Mouse (Mus musculus): ENCODE results near the gene Gng13.
A peak's percentile ranks its signal among the peaks of the same experiment; 100 is the strongest.

Gene Gng13

GRCm38 (mm10) chr17:25716711-25717637 is at the start of gene Gng13:
TSS of gene Gng13 (plus strand) at chr17:25717171.
- no peak for DNase-seq

GRCm38 (mm10) chr17:25668481-25669055 is 48.4 kb upstream of the Gng13 start:
- peak; percentile 65 to 71 for DNase-seq

GRCm38 (mm10) chr17:25672982-25673381 is 44.0 kb upstream of the Gng13 start:
- peak in 1 of 2 experiments; percentile 48 for DNase-seq

- DNase-seq, result no peak
Measured at GRCm38 (mm10) chr17:25677969-25678368, 39.0 kb upstream of the Gng13 start.

- no peak for DNase-seq
Measured at GRCm38 (mm10) chr17:25679818-25680217, 37.2 kb upstream of the Gng13 start.

GRCm38 (mm10) chr17:25681636-25682035 is 35.3 kb upstream of the Gng13 start:
- no peak for DNase-seq

GRCm38 (mm10) chr17:25686323-25686722 is 30.6 kb upstream of the Gng13 start:
- DNase-seq, result peak; percentile 50 to 51

- DNase-seq, result no peak
Measured at GRCm38 (mm10) chr17:25688922-25689321, 28.0 kb upstream of the Gng13 start.

GRCm38 (mm10) chr17:25696263-25696662 is 20.7 kb upstream of the Gng13 start:
- no peak for DNase-seq

- DNase-seq, result peak; percentile 90 to 92
Measured at GRCm38 (mm10) chr17:25698446-25698845, 18.5 kb upstream of the Gng13 start.

- no peak for DNase-seq
Measured at GRCm38 (mm10) chr17:25700863-25701496, 16.0 kb upstream of the Gng13 start.

- DNase-seq, result no peak
Measured at GRCm38 (mm10) chr17:25709994-25710393, 7.0 kb upstream of the Gng13 start.

GRCm38 (mm10) chr17:25711136-25711535 is 5.8 kb upstream of the Gng13 start:
- DNase-seq, result no peak

GRCm38 (mm10) chr17:25715627-25716026 is 1.3 kb upstream of the Gng13 start:
- no peak for DNase-seq

- no peak for DNase-seq
Measured at GRCm38 (mm10) chr17:25716130-25716529, 841 bp upstream of the Gng13 start.

GRCm38 (mm10) chr17:25717691-25718090 is 720 bp downstream of the Gng13 start:
- DNase-seq, result no peak

GRCm38 (mm10) chr17:25721476-25721875 is 4.5 kb downstream of the Gng13 start:
- DNase-seq, result no peak

GRCm38 (mm10) chr17:25723470-25723869 is 6.5 kb downstream of the Gng13 start:
- DNase-seq, result no peak

- peak in 1 of 2 experiments; percentile 50 for DNase-seq
Measured at GRCm38 (mm10) chr17:25723919-25724318, 6.9 kb downstream of the Gng13 start.

- DNase-seq, result no peak
Measured at GRCm38 (mm10) chr17:25725264-25725663, 8.3 kb downstream of the Gng13 start.

GRCm38 (mm10) chr17:25727265-25728008 is 10.5 kb downstream of the Gng13 start, which contains the start of the genes Chtf18 and Rpusd1:
TSS of gene Chtf18 (minus strand) at chr17:25727419.
TSS of gene Rpusd1 (plus strand) at chr17:25727670.
- DNase-seq, result peak; percentile 100

- DNase-seq, result peak in 1 of 2 experiments; percentile 56
Measured at GRCm38 (mm10) chr17:25728009-25728270, 11.0 kb downstream of the Gng13 start.

GRCm38 (mm10) chr17:25732082-25732481 is 15.1 kb downstream of the Gng13 start:
- peak; percentile 93 to 95 for DNase-seq
